Mouse (Mus musculus) stomach, postnatal 0 days (tissue): ENCODE measurements at regions not wholly inside any gene's neighbourhood (a gene's known extent, or its start where the extent isn't known, plus 50 kb on each side); places are given as distances from the start of the nearest gene placed in this dataset.

Source experiments
- CTCF ChIP-seq: IDR thresholded peaks from 2 replicates; pipeline ENCODE4 v1.5.1; 2016; ENCODE audit warnings: antibody characterized with exemption, low read depth, mild to moderate bottlenecking, moderate library complexity
- EP300 ChIP-seq: optimal IDR thresholded peaks from 2 replicates; pipeline ENCODE3; 2016; ENCODE audit warnings: antibody characterized with exemption

DNA sequence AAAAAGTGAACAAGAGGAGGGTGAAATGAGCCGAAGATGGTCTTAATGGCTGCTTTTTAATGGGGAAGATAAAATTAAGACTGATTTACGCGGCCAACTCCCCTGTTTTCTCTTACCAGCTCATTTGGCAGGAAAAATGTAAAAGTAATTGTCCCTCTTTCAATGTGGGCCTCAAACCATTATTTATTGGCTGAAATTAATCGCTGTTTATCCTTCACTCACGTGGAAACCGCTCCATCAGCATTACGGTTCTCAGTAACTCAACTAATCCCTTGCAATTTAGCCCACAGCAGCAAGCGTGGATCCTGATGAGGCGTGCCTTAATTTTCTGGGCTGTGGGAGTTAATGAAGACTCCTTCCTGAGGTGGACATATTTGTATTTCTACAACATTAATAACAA is 58.1 kb upstream of the D1Pas1 start:
- no peak for TF ChIP-seq CTCF
- no peak for TF ChIP-seq EP300
